Mouse (Mus musculus) ovary, adult 18-20 months (tissue): ENCODE measurements around the gene Insig1.

Experiments used
- DNase-seq: peaks from one replicate; pipeline ENCODE4 v3.0.0; 2022; ENCODE audit warnings: low spot score, mixed read lengths

Gene Insig1

DNA sequence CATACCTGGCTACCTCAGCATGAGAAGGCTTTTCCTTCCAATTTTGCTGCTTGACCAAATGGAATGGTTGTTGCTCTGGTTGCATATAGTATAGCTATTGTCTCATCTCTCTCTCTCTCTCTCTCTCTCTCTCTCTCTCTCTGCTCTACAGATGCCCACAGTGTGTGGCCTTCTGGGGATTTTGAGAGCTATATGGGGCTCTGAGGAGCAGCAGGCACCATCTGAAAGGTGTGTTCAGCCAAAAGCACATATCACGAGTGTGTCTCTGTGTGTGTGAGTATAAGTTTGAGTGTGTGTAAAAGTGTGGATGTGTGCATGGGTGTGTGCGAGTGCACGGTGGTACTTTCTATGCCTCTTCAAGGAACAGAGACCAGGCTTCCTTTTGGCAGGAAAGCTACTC, 48.4 kb downstream of the Insig1 start:
- DNase-seq: no peak

DNA sequence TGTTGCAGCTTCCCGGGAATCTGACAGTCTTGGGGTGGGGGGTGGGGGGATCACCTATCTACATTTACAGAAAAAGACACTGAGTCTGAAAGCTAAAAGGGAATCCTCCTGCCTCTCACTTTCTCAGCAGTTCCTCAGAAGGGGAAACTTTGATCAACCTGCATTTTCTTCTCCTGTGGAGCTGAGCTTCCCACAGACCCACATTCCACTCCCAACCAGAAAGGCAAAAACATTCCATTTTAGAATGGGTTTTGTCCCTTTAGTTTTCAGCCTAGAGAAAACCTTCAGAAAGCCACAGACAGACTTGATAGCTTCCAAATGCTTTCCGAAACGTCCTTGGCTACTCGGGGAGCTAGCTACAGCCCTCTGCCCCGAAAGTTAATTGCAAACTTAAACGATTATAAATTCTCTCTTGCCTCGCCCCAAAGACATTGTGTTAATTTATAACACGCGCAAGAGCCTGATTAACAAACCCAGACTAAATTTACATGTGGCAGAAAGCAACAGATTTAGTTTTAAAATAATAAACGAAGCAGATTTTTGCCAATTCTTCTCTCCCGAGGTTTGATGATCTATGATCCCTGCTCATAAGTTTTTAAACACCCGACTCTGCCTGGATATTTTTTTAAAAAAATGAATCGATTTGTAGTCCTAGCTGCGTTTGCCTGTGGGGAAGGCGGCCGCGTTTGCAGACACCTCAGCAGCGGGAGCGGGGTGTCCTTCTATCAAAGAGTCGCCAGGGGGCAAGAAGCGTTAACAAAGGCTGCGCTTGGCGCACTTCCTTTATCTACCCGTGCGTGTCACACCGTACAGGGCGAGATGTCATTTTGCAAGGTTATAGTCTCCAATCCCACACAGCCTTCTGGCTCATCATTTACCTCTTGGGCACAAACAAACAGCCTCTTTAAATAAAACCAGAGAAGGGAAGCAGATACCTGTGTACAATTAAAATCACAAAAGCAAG, 51.6 kb downstream of the Insig1 start:
- peak; percentile 5 for DNase-seq

DNA sequence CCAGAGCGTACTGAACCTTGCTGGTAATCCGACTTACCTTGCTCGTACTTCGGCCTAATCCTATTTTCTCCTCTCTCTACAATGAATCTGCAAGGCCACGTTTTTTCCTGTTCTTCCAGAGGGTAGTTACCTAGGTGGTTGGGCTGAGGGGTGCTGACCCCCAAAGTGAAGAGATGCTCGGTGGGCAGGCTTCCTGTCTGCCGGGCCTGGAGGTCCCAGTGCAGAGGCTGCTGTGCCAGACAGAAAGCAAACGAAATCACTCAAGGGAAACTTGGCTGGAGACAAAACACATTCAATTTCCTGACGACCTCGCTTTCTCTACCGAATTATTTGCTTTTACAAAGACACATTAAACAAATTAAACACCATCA, 52.3 kb downstream of the Insig1 start:
- DNase-seq: no peak

DNA sequence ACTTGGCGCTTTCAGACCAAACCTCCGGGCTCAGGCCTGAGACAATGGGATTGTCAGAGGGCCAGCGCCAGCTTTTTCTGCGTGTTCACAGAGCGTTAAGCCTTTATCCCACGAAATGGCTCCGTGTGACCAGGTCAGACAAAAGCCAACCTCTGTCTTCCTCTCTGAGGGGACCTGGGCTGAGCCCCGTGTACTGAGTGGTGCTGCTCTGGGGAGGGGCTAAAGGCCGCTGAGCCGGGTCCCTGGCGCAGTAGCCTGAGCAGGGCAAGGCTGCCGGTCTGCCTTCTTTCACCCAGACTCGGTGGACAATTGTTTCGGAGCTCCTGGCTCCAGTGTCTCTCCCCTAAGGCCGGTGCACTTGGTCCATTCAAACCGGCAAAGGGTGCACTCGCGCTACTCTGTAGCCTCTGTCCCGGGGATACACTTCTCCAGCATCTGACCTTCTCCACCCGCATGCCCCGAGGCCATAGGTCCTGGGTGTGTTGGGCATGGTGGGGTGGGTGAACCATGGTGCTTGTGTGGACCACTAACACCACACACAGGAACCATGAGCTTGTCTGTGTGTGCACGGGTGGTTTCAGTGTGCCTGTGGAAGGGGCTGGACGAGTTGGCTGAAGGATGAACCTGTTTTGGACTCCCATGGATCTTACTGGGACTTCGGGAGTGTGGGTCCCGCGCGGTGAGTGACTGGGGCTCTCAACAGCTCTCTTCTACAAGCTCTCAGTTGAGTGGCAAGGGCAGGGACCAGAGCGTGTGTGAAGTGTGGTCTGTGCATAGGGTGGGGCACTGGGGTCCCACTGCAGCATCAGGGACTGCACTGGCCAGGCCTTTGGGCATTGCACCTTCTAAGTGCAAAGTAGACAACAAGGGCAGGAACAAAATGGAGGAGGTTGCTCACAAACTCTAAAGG, 53.4 kb downstream of the Insig1 start:
- peak; percentile 4 for DNase-seq
